Mouse (Mus musculus) lung, postnatal 14 days (tissue): ENCODE measurements around the gene Tcerg1l.

Source experiments
- DNase-seq: peaks from one replicate; pipeline ENCODE4 v3.0.0; 2021

The Tcerg1l gene

GRCm38 (mm10) chr7:138397485-138398181, at the start of gene Tcerg1l:
TSS of gene Tcerg1l (minus strand) at chr7:138397730.
- DNase-seq, result no peak

GRCm38 (mm10) chr7:138442096-138442495, 44.6 kb upstream of the Tcerg1l start:
- no peak for DNase-seq

- DNase-seq, result no peak
Observed at GRCm38 (mm10) chr7:138432541-138432940, 35.0 kb upstream of the Tcerg1l start.

GRCm38 (mm10) chr7:138431456-138431855, 33.9 kb upstream of the Tcerg1l start:
- DNase-seq, result no peak

GRCm38 (mm10) chr7:138429916-138430315, 32.4 kb upstream of the Tcerg1l start:
- no peak for DNase-seq

GRCm38 (mm10) chr7:138428826-138429225, 31.3 kb upstream of the Tcerg1l start:
- DNase-seq, result peak; percentile 62

GRCm38 (mm10) chr7:138427441-138427840, 29.9 kb upstream of the Tcerg1l start:
- no peak for DNase-seq

- no peak for DNase-seq
Observed at GRCm38 (mm10) chr7:138413496-138413895, 16.0 kb upstream of the Tcerg1l start.

- no peak for DNase-seq
Observed at GRCm38 (mm10) chr7:138401641-138402040, 4.1 kb upstream of the Tcerg1l start.

- no peak for DNase-seq
Observed at GRCm38 (mm10) chr7:138400506-138401272, 3.2 kb upstream of the Tcerg1l start.

GRCm38 (mm10) chr7:138398182-138398793, 758 bp upstream of the Tcerg1l start:
- peak; percentile 23 for DNase-seq

- DNase-seq, result peak; percentile 42
Observed at GRCm38 (mm10) chr7:138396863-138397484, 556 bp downstream of the Tcerg1l start.

- no peak for DNase-seq
Observed at GRCm38 (mm10) chr7:138396109-138396862, 1.2 kb downstream of the Tcerg1l start.

GRCm38 (mm10) chr7:138389941-138390340, 7.6 kb downstream of the Tcerg1l start:
- no peak for DNase-seq

GRCm38 (mm10) chr7:138389071-138389470, 8.5 kb downstream of the Tcerg1l start:
- no peak for DNase-seq

- DNase-seq, result no peak
Observed at GRCm38 (mm10) chr7:138379221-138379620, 18.3 kb downstream of the Tcerg1l start.

- no peak for DNase-seq
Observed at GRCm38 (mm10) chr7:138378546-138378945, 19.0 kb downstream of the Tcerg1l start.

GRCm38 (mm10) chr7:138375573-138375972, 22.0 kb downstream of the Tcerg1l start:
- no peak for DNase-seq

GRCm38 (mm10) chr7:138374376-138374775, 23.2 kb downstream of the Tcerg1l start:
- DNase-seq, result no peak

GRCm38 (mm10) chr7:138373530-138373929, 24.0 kb downstream of the Tcerg1l start:
- DNase-seq, result no peak

GRCm38 (mm10) chr7:138367570-138367969, 30.0 kb downstream of the Tcerg1l start:
- DNase-seq, result peak; percentile 3

GRCm38 (mm10) chr7:138365519-138365918, 32.0 kb downstream of the Tcerg1l start:
- DNase-seq, result no peak

GRCm38 (mm10) chr7:138357475-138357874, 40.1 kb downstream of the Tcerg1l start:
- DNase-seq, result no peak
